Mouse (Mus musculus): Measurements from ENCODE around the gene Mpzl3. TPM values are rescaled to one million over a fixed set of nuclear protein-coding genes. Genes with fewer than 3 reads are reported as not detected.
"Not testable (repeated sequence)": the region's sequence is repeated elsewhere in the genome, so short reads cannot be mapped to it uniquely, and the experiment has no call there.

Gene Mpzl3
- polyA plus RNA-seq, 1 experiment from 2014 or later: 2.1 TPM

DNA sequence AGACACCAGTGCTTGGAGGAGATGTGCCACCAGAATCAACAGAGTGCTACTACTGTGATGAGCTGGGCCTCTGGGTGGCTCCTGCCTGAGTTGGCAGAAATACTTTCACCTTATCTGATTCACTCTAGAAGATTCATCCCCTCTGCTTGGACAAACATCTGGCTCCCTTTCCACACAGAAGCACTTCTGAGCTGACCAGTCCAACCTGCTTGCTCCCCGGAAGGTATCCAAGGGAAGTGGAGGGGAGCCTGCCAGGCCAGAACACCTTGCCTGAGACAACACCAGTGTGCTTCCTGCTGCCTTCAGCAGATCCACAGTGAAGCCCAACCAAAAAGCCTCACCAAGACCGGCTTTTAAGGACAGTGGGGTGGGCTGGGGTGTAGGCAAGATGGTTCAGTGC lies 30.8 kb upstream of the Mpzl3 start:
- H3K36me3 ChIP-seq: no peaks in the 10 kb centered on the region
- ATAC-seq (ENCODE audit: insufficient number of reproducible peaks, low FRiP score): no peak

GRCm38 (mm10) chr9:45027376-45027775 lies 27.6 kb upstream of the Mpzl3 start:
- WGBS: 64% methylated on average over 8 of the region's 8 CpGs
- Histone ChIP-seq H3K27ac (ENCODE audit: poor library complexity, severe bottlenecking) (no peak overlapping the region), H3K27me3 (replicated peaks) (peaks cover 55% of the 10 kb centered on the region), H3K4me3 (no peak overlapping the region), H3K36me3 (no peaks in the 10 kb centered on the region), H3K4me2 (no peak overlapping the region), H3K4me1 (replicated peaks) (0 out of 2 replicates have a peak, but pooled peaks cover 3% of the 10 kb centered on the region), H3K9ac (no peak overlapping the region), H3K9me3 (replicated peaks) (no peaks in the 10 kb centered on the region)
- ATAC-seq (ENCODE audit: insufficient number of reproducible peaks, low FRiP score): no peak

More for the DNA sequence above, 30.8 kb upstream of the Mpzl3 start:
- 65% methylated on average over 2 of the region's 2 CpGs for WGBS
- Histone ChIP-seq H3K4me1 (replicated peaks) (no peaks in the 10 kb centered on the region), H3K27ac (ENCODE audit: poor library complexity, severe bottlenecking) (no peak overlapping the region), H3K27me3 (replicated peaks) (peaks cover 42% of the 10 kb centered on the region), H3K9ac (no peak overlapping the region), H3K4me2 (no peak overlapping the region), H3K9me3 (replicated peaks) (no peaks in the 10 kb centered on the region), H3K4me3 (no peak overlapping the region)

- H3K27me3 ChIP-seq (replicated peaks): peaks cover 48% of the 10 kb centered on the region
- H3K4me1 ChIP-seq (replicated peaks): 0 out of 2 replicates have a peak, but pooled peaks cover 3% of the 10 kb centered on the region
- no peaks in the 10 kb centered on the region for H3K9me3 ChIP-seq (replicated peaks)
- H3K4me2 ChIP-seq: no peak overlapping the region
- ATAC-seq (ENCODE audit: insufficient number of reproducible peaks, low FRiP score): no peak
- no peak overlapping the region for H3K27ac ChIP-seq (ENCODE audit: poor library complexity, severe bottlenecking)
- H3K9ac ChIP-seq: no peak overlapping the region
- H3K4me3 ChIP-seq: no peak overlapping the region
- WGBS: 49% methylated on average over 6 of the region's 6 CpGs
- no peaks in the 10 kb centered on the region for H3K36me3 ChIP-seq
Observed at GRCm38 (mm10) chr9:45030341-45030740, 24.6 kb upstream of the Mpzl3 start.

GRCm38 (mm10) chr9:45032261-45032660 lies 22.7 kb upstream of the Mpzl3 start:
- Histone ChIP-seq H3K9me3 (replicated peaks) (no peaks in the 10 kb centered on the region), H3K4me2 (no peak overlapping the region), H3K36me3 (no peaks in the 10 kb centered on the region), H3K4me1 (replicated peaks) (0 out of 2 replicates have a peak, but pooled peaks cover 3% of the 10 kb centered on the region), H3K4me3 (no peak overlapping the region), H3K27ac (ENCODE audit: poor library complexity, severe bottlenecking) (no peak overlapping the region), H3K27me3 (replicated peaks) (peaks cover 35% of the 10 kb centered on the region), H3K9ac (no peak overlapping the region)
- no peak for ATAC-seq (ENCODE audit: insufficient number of reproducible peaks, low FRiP score)
- WGBS: 47% methylated on average over 2 of the region's 2 CpGs

- Histone ChIP-seq H3K27ac (ENCODE audit: poor library complexity, severe bottlenecking) (no peak overlapping the region), H3K9me3 (replicated peaks) (no peaks in the 10 kb centered on the region), H3K27me3 (replicated peaks) (peaks cover 41% of the 10 kb centered on the region), H3K4me2 (no peak overlapping the region), H3K4me3 (no peak overlapping the region), H3K36me3 (no peaks in the 10 kb centered on the region), H3K9ac (no peak overlapping the region), H3K4me1 (replicated peaks) (0 out of 2 replicates have a peak, but pooled peaks cover 3% of the 10 kb centered on the region)
- WGBS: 78% methylated on average over 3 of the region's 3 CpGs
- no peak for ATAC-seq (ENCODE audit: insufficient number of reproducible peaks, low FRiP score)
Observed at GRCm38 (mm10) chr9:45034526-45034925, 20.5 kb upstream of the Mpzl3 start.

DNA sequence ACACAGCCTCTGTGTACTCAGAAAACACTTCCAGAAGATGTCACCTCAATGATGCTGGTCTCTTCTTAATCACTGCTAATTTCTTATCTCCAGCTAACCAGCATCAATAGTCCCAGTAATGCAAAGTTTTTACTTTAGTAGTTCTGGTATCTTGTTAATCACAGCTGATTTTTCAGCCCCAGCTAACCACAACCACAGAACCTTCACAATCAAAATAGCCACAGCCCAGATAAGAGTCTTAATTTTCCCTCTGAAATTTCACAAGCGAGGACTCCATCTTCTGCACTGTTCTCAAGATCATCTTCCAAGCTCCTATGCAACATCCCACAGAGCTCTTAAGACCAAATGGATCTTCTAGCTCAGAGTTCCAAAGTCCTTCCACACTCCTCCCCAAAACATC lies 17.2 kb upstream of the Mpzl3 start:
- ATAC-seq (ENCODE audit: insufficient number of reproducible peaks, low FRiP score); H3K27ac ChIP-seq (ENCODE audit: poor library complexity, severe bottlenecking); H3K9ac ChIP-seq; H3K4me2 ChIP-seq; H3K36me3 ChIP-seq; H3K9me3 ChIP-seq (replicated peaks); H3K4me3 ChIP-seq: not testable (repeated sequence)
- Histone ChIP-seq H3K27me3 (replicated peaks) (peaks cover 56% of the 10 kb centered on the region), H3K4me1 (replicated peaks) (peaks cover 22% of the 10 kb centered on the region)
- WGBS: 67% methylated on average over 1 of the region's 1 CpGs

GRCm38 (mm10) chr9:45039499-45039898 lies 15.5 kb upstream of the Mpzl3 start, which contains the start of gene Mpzl2:
Gene Mpzl2 (plus strand): TSS chr9:45039799.
- no peak within 1 kb of the TSS for H3K4me3 ChIP-seq
- ATAC-seq (ENCODE audit: insufficient number of reproducible peaks, low FRiP score): no peak
- no peaks in the 10 kb centered on the region for H3K36me3 ChIP-seq
- H3K9ac ChIP-seq: no peak within 1 kb of the TSS
- H3K4me2 ChIP-seq: 0 out of 2 replicates have a peak within 1 kb of the TSS, but pooled peaks have one; percentile 16
- peaks cover 72% of the 10 kb centered on the region for H3K27me3 ChIP-seq (replicated peaks)
- H3K27ac ChIP-seq (ENCODE audit: poor library complexity, severe bottlenecking): no peak within 1 kb of the TSS
- peaks cover 26% of the 10 kb centered on the region for H3K4me1 ChIP-seq (replicated peaks)
- no peaks in the 10 kb centered on the region for H3K9me3 ChIP-seq (replicated peaks)
- 59% methylated on average over 5 of the region's 5 CpGs for WGBS

- 0 out of 2 replicates have a peak overlapping the region, but pooled peaks have one; percentile 16 for H3K4me2 ChIP-seq
- peaks cover 80% of the 10 kb centered on the region for H3K27me3 ChIP-seq (replicated peaks)
- H3K4me1 ChIP-seq (replicated peaks): peaks cover 26% of the 10 kb centered on the region
- 11% methylated on average over 14 of the region's 14 CpGs for WGBS
- H3K9ac ChIP-seq: no peak overlapping the region
- no peaks in the 10 kb centered on the region for H3K9me3 ChIP-seq (replicated peaks)
- no peaks in the 10 kb centered on the region for H3K36me3 ChIP-seq
- ATAC-seq (ENCODE audit: insufficient number of reproducible peaks, low FRiP score): no peak
- no peak overlapping the region for H3K4me3 ChIP-seq
- H3K27ac ChIP-seq (ENCODE audit: poor library complexity, severe bottlenecking): no peak overlapping the region
Observed at GRCm38 (mm10) chr9:45040066-45040845, 14.7 kb upstream of the Mpzl3 start.

GRCm38 (mm10) chr9:45041131-45041838 lies 13.7 kb upstream of the Mpzl3 start:
- Histone ChIP-seq H3K27me3 (replicated peaks) (peaks cover 81% of the 10 kb centered on the region), H3K9ac (no peak overlapping the region), H3K4me2 (0 out of 2 replicates have a peak overlapping the region, but pooled peaks have one; percentile 16), H3K4me1 (replicated peaks) (peaks cover 26% of the 10 kb centered on the region), H3K36me3 (no peaks in the 10 kb centered on the region), H3K9me3 (replicated peaks) (no peaks in the 10 kb centered on the region), H3K4me3 (no peak overlapping the region), H3K27ac (ENCODE audit: poor library complexity, severe bottlenecking) (no peak overlapping the region)
- WGBS: 29% methylated on average over 17 of the region's 17 CpGs
- ATAC-seq (ENCODE audit: insufficient number of reproducible peaks, low FRiP score): no peak

DNA sequence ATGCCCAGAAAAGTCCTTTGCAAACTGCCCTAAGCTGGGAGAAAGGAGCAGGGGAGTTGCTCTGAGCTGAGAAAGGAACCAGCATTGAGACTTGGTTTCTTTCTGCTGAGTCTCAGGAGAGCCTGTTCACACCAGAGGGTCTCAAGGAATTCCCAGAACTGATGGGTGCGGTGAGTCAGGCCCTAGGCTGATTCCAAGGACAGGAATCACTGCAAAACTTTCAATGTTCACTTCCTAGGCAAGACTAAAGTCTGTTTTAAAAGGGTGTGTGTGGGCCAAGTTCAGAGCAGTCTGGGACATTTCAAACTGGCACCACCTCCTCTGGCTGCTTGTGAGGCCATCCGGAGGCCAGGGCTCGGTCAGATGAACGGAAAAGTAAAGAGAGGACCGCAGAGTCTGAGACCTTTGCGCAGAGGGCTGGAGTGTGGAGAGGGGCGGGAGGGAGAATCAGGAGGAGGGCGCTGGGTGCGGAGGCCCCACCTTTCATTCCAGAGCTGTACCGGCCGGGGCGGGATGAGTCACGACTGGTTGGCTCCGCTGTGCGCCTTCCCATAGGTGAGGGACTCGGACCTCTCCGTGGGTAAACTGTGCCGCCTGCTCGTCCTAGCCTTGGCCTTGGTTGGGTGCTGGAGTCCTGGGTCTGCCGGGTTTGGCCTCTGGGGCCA lies 12.8 kb upstream of the Mpzl3 start:
- no peak overlapping the region for H3K9ac ChIP-seq

DNA sequence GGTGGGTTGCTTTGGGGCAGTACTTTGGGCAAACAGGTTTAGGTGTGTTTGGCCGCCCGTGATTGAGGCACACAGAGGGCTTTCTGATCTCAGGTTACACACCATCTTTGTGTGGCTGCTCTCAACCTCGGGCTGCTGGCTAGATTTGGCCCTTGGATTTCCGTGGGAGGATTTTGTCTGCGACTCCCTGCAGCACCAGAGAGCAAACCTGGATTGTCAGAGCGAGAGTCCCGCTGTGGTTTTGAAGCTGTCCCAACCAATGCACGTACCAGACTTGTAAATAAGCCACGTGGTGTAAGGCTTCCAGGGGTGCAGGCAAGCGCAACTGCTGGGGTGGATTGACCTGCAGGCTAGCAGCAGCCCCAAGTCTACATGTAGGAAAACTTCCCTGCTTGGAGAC lies 12.0 kb upstream of the Mpzl3 start:
- peaks cover 26% of the 10 kb centered on the region for H3K4me1 ChIP-seq (replicated peaks)
- no peak for ATAC-seq (ENCODE audit: insufficient number of reproducible peaks, low FRiP score)
- H3K36me3 ChIP-seq: no peaks in the 10 kb centered on the region
- 2% methylated on average over 10 of the region's 10 CpGs for WGBS
- H3K4me3 ChIP-seq: peak overlapping the region; percentile 24
- H3K27me3 ChIP-seq (replicated peaks): peaks cover 90% of the 10 kb centered on the region
- H3K27ac ChIP-seq (ENCODE audit: poor library complexity, severe bottlenecking): no peak overlapping the region
- H3K9me3 ChIP-seq (replicated peaks): no peaks in the 10 kb centered on the region
- no peak overlapping the region for H3K9ac ChIP-seq
- peak overlapping the region; percentile 59 for H3K4me2 ChIP-seq

More for the DNA sequence above, 12.8 kb upstream of the Mpzl3 start:
- Histone ChIP-seq H3K4me2 (peak overlapping the region; percentile 59), H3K27me3 (replicated peaks) (peaks cover 90% of the 10 kb centered on the region), H3K9me3 (replicated peaks) (no peaks in the 10 kb centered on the region), H3K27ac (ENCODE audit: poor library complexity, severe bottlenecking) (no peak overlapping the region), H3K4me1 (replicated peaks) (peaks cover 26% of the 10 kb centered on the region), H3K4me3 (peak overlapping the region; percentile 24), H3K36me3 (no peaks in the 10 kb centered on the region)
- ATAC-seq (ENCODE audit: insufficient number of reproducible peaks, low FRiP score): peak; percentile 72; the same call in 1 of the 2 replicates
- 2% methylated on average over 20 of the region's 20 CpGs for WGBS

Data from heart, embryonic 12.5 days (tissue).